Mouse (Mus musculus) embryonic fibroblast, embryonic 13.5 days (primary cell): Measurements from ENCODE around the gene Tomm6.

Experiments
- CTCF ChIP-seq: IDR thresholded peaks from 2 replicates; pipeline ENCODE4 v1.5.1; 2011; ENCODE audit warnings: mild to moderate bottlenecking, control low read depth, low read length, moderate library complexity, borderline replicate concordance; ENCODE audit not compliant: insufficient read depth
- POLR2A ChIP-seq: IDR thresholded peaks from 2 replicates; pipeline ENCODE4 v1.6.1; 2011; ENCODE audit warnings: low read depth, mild to moderate bottlenecking, control low read depth, low read length, moderate library complexity

- TF ChIP-seq POLR2A: no peak
- TF ChIP-seq CTCF: no peak
These were observed 23.7 kb upstream of the Tomm6 start for GRCm38 (mm10) chr17:47711883-47712282.
